Mouse (Mus musculus) lung, postnatal 25 days (tissue): ENCODE results near the gene Trank1.

Source experiments
- DNase-seq: peaks from one replicate; pipeline ENCODE4 v3.0.0; 2022; ENCODE audit warnings: low spot score

Gene Trank1

GRCm38 (mm10) chr9:111302196-111302831, 9.2 kb upstream of the Trank1 start:
- no peak for DNase-seq

GRCm38 (mm10) chr9:111304036-111304435, 7.5 kb upstream of the Trank1 start:
- no peak for DNase-seq

DNA sequence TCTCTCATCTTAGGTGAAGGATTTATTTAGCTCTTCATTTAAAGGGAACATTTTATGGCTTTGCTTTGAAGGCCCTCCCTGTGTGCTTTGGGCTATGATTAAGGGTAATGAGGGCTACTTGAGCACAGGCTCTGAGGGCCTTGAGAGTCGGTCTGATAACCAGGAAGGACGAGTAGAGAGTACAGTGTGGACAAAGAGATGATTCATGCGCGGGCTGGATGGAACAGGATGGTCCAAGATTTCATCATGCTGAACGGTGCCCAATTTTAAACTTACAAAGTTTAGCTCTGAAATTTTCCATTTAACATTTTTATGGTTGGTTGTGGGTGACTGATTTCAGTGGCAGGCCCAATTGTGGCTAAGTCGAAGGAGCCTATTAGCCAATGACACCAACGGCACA, 5.4 kb upstream of the Trank1 start:
- DNase-seq = no peak

DNA sequence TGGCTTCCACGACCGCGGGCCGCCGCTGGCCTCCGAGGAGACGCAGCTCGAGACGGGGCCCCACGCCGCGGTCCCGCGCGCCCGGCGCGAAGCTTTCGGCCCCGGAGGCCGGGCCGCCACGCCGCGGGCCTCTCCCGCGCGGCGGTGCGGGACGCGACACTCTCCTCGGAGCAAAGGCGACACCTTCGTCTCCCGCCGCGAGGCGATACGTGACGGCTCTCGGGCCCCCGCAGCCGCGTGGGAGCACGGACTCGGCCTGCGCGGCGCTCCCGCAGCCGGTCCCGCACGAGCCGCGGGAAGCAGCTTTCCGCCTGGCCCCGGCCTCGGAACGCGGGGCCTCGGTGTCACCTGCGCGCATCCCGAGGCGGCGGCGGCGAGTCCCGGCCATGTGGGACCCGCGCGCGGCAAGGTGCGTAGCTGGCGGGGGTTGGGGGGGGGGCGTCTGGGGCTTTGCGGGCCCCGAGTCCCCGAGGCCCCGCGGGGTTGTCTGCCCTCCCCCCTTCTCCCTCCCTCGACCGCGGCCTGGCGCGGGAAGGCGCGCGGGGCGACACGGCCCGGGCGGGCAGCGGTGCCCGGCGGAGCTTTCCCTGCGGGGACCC, 403 bp downstream of the Trank1 start:
- DNase-seq = no peak

- no peak for DNase-seq
These were observed 1.1 kb downstream of the Trank1 start for GRCm38 (mm10) chr9:111312442-111313141.

- DNase-seq = no peak
These were observed 1.8 kb downstream of the Trank1 start for GRCm38 (mm10) chr9:111313299-111313698.

DNA sequence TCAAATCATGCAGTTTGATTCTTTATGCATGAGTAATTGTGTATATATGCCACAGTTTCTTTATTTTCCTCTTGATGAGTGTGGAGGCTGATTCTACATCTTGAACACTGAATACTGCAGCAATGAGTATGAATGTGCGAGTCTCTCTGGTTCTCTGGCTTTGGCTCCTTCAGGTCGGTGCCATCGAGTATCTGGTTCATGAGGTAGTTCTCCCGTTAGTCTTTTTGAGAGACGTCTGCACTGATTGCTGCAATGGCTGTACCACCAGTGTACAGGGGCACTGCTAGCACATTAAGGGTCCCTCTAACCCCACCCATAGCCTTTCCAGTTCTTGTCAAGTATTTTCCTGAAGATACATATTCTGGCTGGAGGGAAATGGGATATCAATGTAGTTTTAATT, 2.3 kb downstream of the Trank1 start:
- no peak for DNase-seq

- peak; percentile 29 for DNase-seq
These were observed 2.7 kb downstream of the Trank1 start for GRCm38 (mm10) chr9:111314219-111314618.

- DNase-seq = no peak
These were observed 9.4 kb downstream of the Trank1 start for GRCm38 (mm10) chr9:111320912-111321311.

- DNase-seq = no peak
These were observed 13.3 kb downstream of the Trank1 start for GRCm38 (mm10) chr9:111324881-111325280.

- DNase-seq = no peak
These were observed 18.3 kb downstream of the Trank1 start for GRCm38 (mm10) chr9:111329881-111330280.

GRCm38 (mm10) chr9:111333790-111334189, 22.3 kb downstream of the Trank1 start:
- DNase-seq = no peak

DNA sequence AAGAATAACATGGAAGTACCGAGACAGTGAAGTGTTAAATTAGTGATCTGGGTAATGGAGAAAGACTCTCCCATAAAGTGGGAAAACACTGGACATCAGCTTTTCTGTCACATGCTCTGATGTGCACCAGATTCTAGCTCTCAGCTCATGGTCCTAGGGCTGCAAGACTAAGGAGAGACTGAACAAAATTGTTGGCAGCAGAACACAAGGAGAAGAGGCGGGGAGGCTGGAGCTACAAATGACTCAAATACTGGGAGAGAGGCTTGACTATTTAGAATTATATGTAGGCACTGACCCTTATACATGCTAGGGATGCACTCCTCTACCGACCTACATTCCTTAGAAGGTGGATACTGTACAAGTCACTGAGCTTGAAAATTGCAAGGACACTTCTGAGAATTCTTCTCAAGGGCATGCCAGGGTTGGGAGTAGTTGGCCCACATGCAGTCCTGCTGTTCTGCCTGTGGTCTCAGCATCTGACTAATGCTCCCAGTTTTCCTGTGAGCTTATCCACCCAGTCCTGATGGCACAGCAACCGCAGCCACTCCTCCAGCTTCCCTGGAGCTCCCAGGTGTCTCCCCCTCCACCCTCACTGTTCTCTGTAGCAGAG, 23.1 kb downstream of the Trank1 start:
- DNase-seq = no peak

GRCm38 (mm10) chr9:111351233-111351632, 39.7 kb downstream of the Trank1 start:
- DNase-seq = no peak

DNA sequence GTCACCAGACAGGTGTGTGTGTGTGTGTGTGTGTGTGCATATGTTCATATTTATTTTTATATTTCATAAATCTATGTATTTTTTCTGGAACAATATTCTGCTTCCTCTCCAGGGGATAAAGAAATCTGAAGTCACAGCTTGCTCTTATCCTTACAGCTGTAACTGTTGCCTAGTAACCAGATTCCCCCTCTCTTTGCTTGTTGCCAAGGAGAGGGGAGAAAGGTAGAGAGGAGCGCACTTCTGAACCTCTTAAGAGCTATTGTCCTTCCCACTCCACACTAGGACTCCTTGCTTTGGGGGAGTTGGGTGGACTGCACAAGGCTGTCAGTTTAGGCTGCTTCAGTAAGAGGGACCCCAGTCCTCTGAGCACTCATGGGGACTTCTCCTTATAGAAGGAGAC, 40.1 kb downstream of the Trank1 start:
- DNase-seq = no peak

DNA sequence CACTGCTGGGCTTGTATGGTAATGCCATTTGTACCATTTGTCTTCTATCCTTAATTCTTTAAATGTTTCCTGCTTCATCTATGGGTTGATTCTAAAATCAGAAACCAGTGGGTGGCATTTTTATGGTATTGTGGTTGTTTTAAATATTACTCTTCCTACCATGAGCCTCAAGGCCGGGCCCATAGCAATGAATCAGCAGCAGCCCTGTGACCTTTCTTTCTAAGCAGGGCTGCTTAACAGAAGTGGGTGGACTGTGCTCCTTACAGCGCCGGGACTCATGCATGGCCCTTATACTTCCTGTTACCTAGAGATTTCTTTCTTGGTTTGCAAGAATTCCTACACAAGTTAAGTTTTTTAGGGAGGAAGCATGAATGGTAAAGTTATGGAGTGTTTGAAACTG, 41.1 kb downstream of the Trank1 start:
- DNase-seq = no peak

GRCm38 (mm10) chr9:111355041-111355440, 43.5 kb downstream of the Trank1 start:
- no peak for DNase-seq

DNA sequence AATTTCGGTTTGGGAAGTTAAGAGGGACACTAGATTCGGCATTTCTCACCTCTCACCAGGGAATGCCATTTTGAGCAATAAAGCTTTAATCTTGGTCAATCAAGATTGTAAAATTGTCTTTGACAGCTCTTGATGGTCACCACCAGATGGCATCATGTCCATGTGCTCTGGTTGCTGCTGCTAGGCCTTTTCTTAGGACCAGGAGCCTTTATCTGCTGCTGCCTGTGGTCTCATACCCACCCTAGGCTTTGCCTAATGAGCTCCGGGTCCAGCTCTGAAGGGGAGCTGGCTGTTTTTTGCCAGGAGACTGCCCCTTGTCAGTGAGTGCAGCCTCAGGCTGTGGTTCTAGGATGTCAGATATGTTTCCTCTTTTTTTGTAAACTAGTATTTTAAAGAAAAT, 44.8 kb downstream of the Trank1 start:
- peak; percentile 3 for DNase-seq

GRCm38 (mm10) chr9:111363656-111364055, 52.1 kb downstream of the Trank1 start:
- DNase-seq = no peak

GRCm38 (mm10) chr9:111367713-111368112, 56.2 kb downstream of the Trank1 start:
- no peak for DNase-seq

DNA sequence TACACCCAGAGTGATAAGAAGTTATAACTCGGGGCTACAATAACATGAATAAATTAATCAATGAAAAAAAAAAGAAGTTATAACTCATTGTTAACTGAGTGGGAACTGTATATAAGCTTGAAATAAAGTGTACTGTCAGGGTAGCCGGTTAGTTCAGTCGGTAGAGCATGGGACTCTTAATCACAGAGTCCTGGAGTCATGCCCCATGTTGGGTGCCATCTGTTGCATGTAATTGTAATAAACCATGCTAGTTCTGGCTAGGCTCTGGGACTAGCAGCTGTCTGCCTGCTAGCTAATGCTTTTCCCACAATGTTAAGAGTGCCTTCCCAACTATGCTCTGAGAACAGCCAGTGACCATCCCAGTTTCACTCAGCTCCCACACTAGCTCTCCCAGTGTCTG, 60.5 kb downstream of the Trank1 start:
- no peak for DNase-seq

DNA sequence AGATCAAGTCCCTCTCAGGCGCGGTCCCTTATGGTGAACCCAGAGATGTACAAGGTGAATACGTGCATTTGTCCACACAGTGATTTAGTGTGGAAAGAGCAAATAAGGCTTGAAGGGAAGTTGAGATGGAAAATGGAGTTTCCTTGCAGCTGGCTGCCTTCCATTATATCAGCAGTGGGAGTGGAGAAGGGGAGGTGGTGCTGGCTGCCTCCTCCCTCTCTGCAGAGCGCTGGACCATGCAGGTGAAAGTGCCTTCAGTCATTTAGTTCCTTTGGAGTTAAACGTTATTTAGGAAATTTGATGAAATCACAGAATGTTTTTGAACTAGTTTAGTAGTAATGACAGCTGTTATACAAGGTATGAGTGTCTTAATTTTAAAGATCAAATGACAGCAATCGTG, 66.3 kb downstream of the Trank1 start:
- DNase-seq = no peak
